Mouse (Mus musculus) adipose tissue, adult 10 weeks (tissue): ENCODE results near the gene 1700010I14Rik. TPM values are rescaled to one million over a fixed set of nuclear protein-coding genes. Genes with fewer than 3 reads are reported as not detected.

Experiments
- polyA plus RNA-seq: library from polyadenylated mRNA; stranded (reverse); fragments of 350-450 nt; fragmentation: Illumina TruSeq; extraction: RNeasy Lipid Tissue Mini Kit (QIAGEN cat#74804); gene quantifications from one replicate; pipeline ENCODE4 v1.2.3, GENCODE M21; 2014; ENCODE audit warnings: low read depth, low replicate concordance

The 1700010I14Rik gene
- 10.2 TPM for polyA plus RNA-seq

GRCm38 (mm10) chr17:8988119-8988807 is at the start of gene 1700010I14Rik:
1700010I14Rik (plus strand) TSS chr17:8988333.

